Mouse (Mus musculus): Measurements from ENCODE around the gene Magea4.

GRCm38 (mm10) chrX:72270637-72271036 lies 48.8 kb downstream of the Magea4 start:
- TF ChIP-seq CTCF (IDR thresholded peaks at IDR 0.05; ENCODE audit: insufficient read depth, low read depth, low read length), result no peak
- no peak for TF ChIP-seq POLR2A (IDR thresholded peaks at IDR 0.05; ENCODE audit: insufficient read depth, low read depth, low read length)

Data from olfactory bulb, adult 2 months (tissue).